Mouse (Mus musculus): ENCODE measurements around the gene Fam120b. TPM values are rescaled to one million over a fixed set of nuclear protein-coding genes. Genes with fewer than 3 reads are reported as not detected.

Gene Fam120b
- polyA plus RNA-seq, 2 experiments: 3.1 to 4.1 TPM

DNA sequence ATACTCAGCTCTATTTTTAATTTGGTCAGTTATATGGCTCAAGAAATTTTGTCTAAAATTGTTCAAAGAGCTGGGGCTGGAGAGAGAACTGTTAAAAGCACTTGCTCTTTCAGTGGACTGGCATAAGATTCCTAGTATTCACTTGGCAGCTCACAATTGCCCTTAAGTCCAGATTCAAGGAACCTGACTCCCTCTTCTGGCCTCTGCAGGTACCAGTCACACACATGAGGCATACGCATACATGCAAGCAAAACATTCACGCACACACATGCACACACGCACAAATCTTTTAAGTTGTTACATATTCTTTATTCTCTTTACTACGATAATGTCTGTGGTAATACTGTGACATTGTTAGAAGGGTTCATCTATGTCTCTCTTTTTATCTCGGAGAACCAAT lies 12.6 kb upstream of the Fam120b start:
- Histone ChIP-seq H3K9me3 (ENCODE audit: control insufficient read depth, low read length) (no peaks in the 10 kb centered on the region), H3K27me3 (ENCODE audit: control insufficient read depth, insufficient read depth, low read length) (peaks cover 38% of the 10 kb centered on the region), H3K4me1 (replicated peaks; ENCODE audit: control insufficient read depth in 2 of 2, insufficient read depth in 2 of 2, low read length in 1 of 2) (no peaks in the 10 kb centered on the region), H3K27ac (no peak overlapping the region), H3K4me3 (ENCODE audit: insufficient read depth in 1 of 2, low read depth in 2 of 2, low read length in 2 of 2) (no peak overlapping the region), H3K4me2 (ENCODE audit: low read depth) (no peak overlapping the region), H3K36me3 (replicated peaks; ENCODE audit: control insufficient read depth, insufficient read depth, low read depth) (no peaks in the 10 kb centered on the region), H3K9ac (replicated peaks) (no peak overlapping the region)
- no peak for DNase-seq (ENCODE audit: low read depth in 3 of 3, low spot score in 3 of 3)
- TF ChIP-seq CTCF (IDR thresholded peaks at IDR 0.05; ENCODE audit: low read depth) (no peak), EP300 (IDR thresholded peaks at IDR 0.05; ENCODE audit: low read depth) (no peak)
- 62% methylated on average over 5 of the region's 5 CpGs for WGBS (ENCODE audit: insufficient replicate concordance)
- no peak for ATAC-seq (ENCODE audit: insufficient read depth)

DNA sequence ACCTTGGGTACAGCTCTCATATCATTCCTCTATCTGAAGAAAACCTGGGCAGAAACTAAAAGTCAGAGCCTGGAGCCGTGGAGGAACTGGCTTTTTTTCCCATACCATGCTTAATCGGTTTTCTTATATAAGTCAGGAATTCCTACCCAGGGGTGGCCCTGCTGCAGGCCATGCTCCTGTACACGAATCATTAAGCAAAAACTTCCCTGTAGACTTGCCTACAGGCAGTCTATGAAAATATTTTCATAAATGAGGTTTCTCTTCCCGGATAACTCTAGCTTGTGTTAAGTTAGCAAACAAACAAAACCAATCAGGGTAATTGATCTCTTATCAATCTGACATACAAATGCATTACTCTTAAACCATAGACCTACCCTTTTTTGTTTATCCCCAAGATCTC lies 7.1 kb upstream of the Fam120b start:
- no peak overlapping the region for H3K4me3 ChIP-seq (ENCODE audit: insufficient read depth in 1 of 2, low read depth in 2 of 2, low read length in 2 of 2)
- H3K36me3 ChIP-seq (replicated peaks; ENCODE audit: control insufficient read depth, insufficient read depth, low read depth): no peaks in the 10 kb centered on the region
- ATAC-seq (ENCODE audit: insufficient read depth): no peak
- DNase-seq (ENCODE audit: low read depth in 3 of 3, low spot score in 3 of 3): no peak
- no peak for TF ChIP-seq CTCF (IDR thresholded peaks at IDR 0.05; ENCODE audit: low read depth)
- no peak overlapping the region for H3K9ac ChIP-seq (replicated peaks)
- no peak overlapping the region for H3K27ac ChIP-seq
- H3K4me1 ChIP-seq (replicated peaks; ENCODE audit: control insufficient read depth in 2 of 2, insufficient read depth in 2 of 2, low read length in 1 of 2): no peaks in the 10 kb centered on the region; a peak in 1 of 4 replicates
- 43% methylated on average over 4 of the region's 4 CpGs for WGBS (ENCODE audit: insufficient replicate concordance)
- H3K9me3 ChIP-seq (ENCODE audit: control insufficient read depth, low read length): no peaks in the 10 kb centered on the region
- no peaks in the 10 kb centered on the region; the same call in 1 of the 2 replicates for H3K27me3 ChIP-seq (ENCODE audit: control insufficient read depth, insufficient read depth, low read length)
- H3K4me2 ChIP-seq (ENCODE audit: low read depth): no peak overlapping the region

- no peaks in the 10 kb centered on the region; a peak in 1 of 4 replicates for H3K4me1 ChIP-seq (replicated peaks; ENCODE audit: control insufficient read depth in 2 of 2, insufficient read depth in 2 of 2, low read length in 1 of 2)
- no peak overlapping the region; the same call in 1 of the 2 replicates for H3K27ac ChIP-seq
- 51% methylated on average over 8 of the region's 8 CpGs for WGBS (ENCODE audit: insufficient replicate concordance)
Measured at GRCm38 (mm10) chr17:15389356-15389755, 6.6 kb upstream of the Fam120b start.

DNA sequence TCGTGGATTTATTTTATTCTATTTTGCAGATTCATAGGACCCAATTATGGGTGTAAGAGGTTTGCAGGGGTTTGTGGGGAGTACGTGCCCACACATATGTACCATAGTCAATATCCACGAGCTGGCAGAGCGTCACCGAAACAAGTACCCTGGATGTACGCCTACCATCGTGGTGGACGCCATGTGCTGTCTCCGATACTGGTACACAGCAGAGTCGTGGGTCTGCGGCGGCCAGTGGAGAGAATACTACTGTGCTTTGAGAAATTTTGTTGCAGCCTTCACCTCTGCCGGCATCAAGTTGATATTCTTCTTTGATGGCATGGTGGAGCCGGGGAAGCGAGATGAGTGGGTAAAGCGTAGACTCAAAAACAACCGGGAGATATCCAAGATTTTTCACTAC lies 5.7 kb downstream of the Fam120b start:
- Histone ChIP-seq H3K27me3 (ENCODE audit: control insufficient read depth, insufficient read depth, low read length) (no peaks in the 10 kb centered on the region), H3K4me3 (ENCODE audit: insufficient read depth in 1 of 2, low read depth in 2 of 2, low read length in 2 of 2) (no peak overlapping the region), H3K4me1 (replicated peaks; ENCODE audit: control insufficient read depth in 2 of 2, insufficient read depth in 2 of 2, low read length in 1 of 2) (peaks cover under 1 to 5% of the 10 kb centered on the region in 2 experiments; a peak in 3 of 4 replicates), H3K9me3 (ENCODE audit: control insufficient read depth, low read length) (no peaks in the 10 kb centered on the region), H3K27ac (no peak overlapping the region), H3K4me2 (ENCODE audit: low read depth) (no peak overlapping the region), H3K9ac (replicated peaks) (no peak overlapping the region), H3K36me3 (replicated peaks; ENCODE audit: control insufficient read depth, insufficient read depth, low read depth) (no peaks in the 10 kb centered on the region; the same call in 1 of the 2 replicates)
- ATAC-seq (ENCODE audit: insufficient read depth): no peak
- no peak for TF ChIP-seq EP300 (IDR thresholded peaks at IDR 0.05; ENCODE audit: low read depth)
- TF ChIP-seq CTCF (IDR thresholded peaks at IDR 0.05; ENCODE audit: low read depth): no peak
- no peak for DNase-seq (ENCODE audit: low read depth in 3 of 3, low spot score in 3 of 3)
- WGBS (ENCODE audit: insufficient replicate concordance): 89% methylated on average over 17 of the region's 17 CpGs

More at GRCm38 (mm10) chr17:15389356-15389755, 6.6 kb upstream of the Fam120b start:
- Histone ChIP-seq H3K27me3 (ENCODE audit: control insufficient read depth, insufficient read depth, low read length) (no peaks in the 10 kb centered on the region; the same call in 1 of the 2 replicates), H3K4me2 (ENCODE audit: low read depth) (no peak overlapping the region), H3K4me3 (ENCODE audit: insufficient read depth in 1 of 2, low read depth in 2 of 2, low read length in 2 of 2) (no peak overlapping the region), H3K36me3 (replicated peaks; ENCODE audit: control insufficient read depth, insufficient read depth, low read depth) (no peaks in the 10 kb centered on the region), H3K9ac (replicated peaks) (no peak overlapping the region), H3K9me3 (ENCODE audit: control insufficient read depth, low read length) (no peaks in the 10 kb centered on the region)
- DNase-seq (ENCODE audit: low read depth in 3 of 3, low spot score in 3 of 3): no peak
- peak; percentile 71 for ATAC-seq (ENCODE audit: insufficient read depth)
- no peak for TF ChIP-seq EP300 (IDR thresholded peaks at IDR 0.05; ENCODE audit: low read depth)
- TF ChIP-seq CTCF (IDR thresholded peaks at IDR 0.05; ENCODE audit: low read depth): no peak

- no peak for TF ChIP-seq EP300 (IDR thresholded peaks at IDR 0.05; ENCODE audit: low read depth)
- TF ChIP-seq CTCF (IDR thresholded peaks at IDR 0.05; ENCODE audit: low read depth): no peak
- WGBS (ENCODE audit: insufficient replicate concordance): 67% methylated on average over 2 of the region's 2 CpGs
- Histone ChIP-seq H3K27me3 (ENCODE audit: control insufficient read depth, insufficient read depth, low read length) (no peaks in the 10 kb centered on the region), H3K4me3 (ENCODE audit: insufficient read depth in 1 of 2, low read depth in 2 of 2, low read length in 2 of 2) (no peak overlapping the region), H3K27ac (no peak overlapping the region), H3K4me2 (ENCODE audit: low read depth) (no peak overlapping the region), H3K9ac (replicated peaks) (no peak overlapping the region), H3K36me3 (replicated peaks; ENCODE audit: control insufficient read depth, insufficient read depth, low read depth) (no peaks in the 10 kb centered on the region; the same call in none of the 2 replicates), H3K9me3 (ENCODE audit: control insufficient read depth, low read length) (no peaks in the 10 kb centered on the region), H3K4me1 (replicated peaks; ENCODE audit: control insufficient read depth in 2 of 2, insufficient read depth in 2 of 2, low read length in 1 of 2) (no peaks in the 10 kb centered on the region)
- ATAC-seq (ENCODE audit: insufficient read depth): no peak
- DNase-seq (ENCODE audit: low read depth in 3 of 3, low spot score in 3 of 3): no peak
Measured at GRCm38 (mm10) chr17:15406576-15406975, 10.6 kb downstream of the Fam120b start.
